Mouse (Mus musculus) kidney, adult 11 months (tissue): ENCODE data around the gene Lin7c.

Experiments used
- DNase-seq: peaks from one replicate; pipeline ENCODE4 v3.0.0; 2022

The Lin7c gene

DNA sequence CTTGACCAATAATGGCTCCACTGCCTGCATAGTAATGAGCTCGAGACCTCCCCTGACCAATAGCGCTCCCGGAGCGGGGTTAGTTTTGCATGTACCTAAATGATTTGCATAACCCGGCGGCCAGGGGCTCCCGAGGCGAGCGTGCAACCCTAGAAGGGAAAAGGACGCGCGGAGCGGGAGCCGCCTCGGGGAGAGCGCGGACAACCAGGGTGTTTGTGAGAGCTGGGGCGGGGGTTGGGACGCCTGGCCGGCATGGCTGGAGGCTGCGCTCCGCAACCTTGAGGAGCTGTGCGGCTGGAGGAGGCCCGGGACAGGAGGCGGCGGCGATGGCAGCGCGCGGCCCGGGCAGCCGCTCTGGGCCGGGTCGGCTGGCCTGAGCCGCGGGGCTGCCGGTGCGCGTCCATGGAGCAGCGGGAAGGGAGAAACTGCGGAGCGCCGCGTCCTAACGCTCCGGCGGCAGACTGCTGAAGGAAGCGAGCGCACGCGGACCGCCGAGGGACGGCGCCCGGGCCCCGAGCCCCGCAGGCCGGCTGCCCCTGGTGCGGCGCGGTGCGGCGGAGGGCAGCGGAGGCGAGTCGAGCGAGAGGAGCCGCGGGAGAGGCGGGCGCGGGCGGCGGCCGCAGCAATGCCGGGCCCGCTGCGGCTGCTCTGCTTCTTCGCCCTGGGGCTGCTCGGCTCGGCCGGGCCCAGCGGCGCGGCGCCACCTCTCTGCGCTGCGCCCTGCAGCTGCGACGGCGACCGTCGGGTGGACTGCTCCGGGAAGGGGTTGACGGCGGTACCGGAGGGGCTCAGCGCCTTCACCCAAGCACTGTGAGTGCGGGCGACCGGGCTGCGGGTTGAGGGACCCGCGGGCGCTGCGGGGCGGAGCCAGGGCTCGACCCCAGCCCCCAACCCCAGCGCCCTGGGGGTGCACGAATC lies 27.1 kb downstream of the Lin7c start, which contains the start of gene Lgr4:
Lgr4 (plus strand) TSS at position 152 of the 918 bp plus-strand sequence.
- peak; percentile 99 for DNase-seq

DNA sequence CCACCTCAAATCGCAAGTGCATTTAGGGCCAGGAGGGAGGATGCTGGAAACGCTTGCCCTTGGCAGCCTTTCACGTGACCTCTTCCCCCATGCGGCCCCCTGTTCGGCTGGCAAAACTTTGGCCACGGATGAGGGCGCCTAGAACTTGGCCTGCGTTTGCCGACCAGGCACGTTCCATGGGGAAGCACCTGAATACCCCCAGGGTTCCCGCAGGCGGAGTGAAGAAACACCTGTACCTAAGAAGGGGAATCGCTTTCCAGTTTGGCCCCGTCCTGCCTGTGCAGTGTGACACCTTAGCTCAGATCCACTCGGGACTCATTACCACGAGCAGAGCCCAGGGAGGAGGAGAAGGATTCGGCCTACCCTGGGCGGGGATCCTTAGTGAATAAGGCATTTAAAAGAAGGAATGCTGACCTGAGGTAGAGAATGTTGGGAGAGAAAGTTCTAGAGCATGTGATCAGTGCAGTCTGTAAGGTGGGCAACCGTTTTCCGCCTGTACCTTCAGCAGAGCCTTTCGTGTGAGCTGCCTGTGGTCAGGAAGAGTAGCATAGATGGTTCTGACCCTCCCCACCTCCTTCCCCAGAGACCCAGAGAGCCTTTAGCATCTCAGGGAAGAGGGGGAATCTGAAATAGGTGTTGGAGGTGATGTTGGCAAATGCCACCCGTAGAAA lies 28.1 kb downstream of the Lin7c start:
- peak; percentile 68 for DNase-seq

DNA sequence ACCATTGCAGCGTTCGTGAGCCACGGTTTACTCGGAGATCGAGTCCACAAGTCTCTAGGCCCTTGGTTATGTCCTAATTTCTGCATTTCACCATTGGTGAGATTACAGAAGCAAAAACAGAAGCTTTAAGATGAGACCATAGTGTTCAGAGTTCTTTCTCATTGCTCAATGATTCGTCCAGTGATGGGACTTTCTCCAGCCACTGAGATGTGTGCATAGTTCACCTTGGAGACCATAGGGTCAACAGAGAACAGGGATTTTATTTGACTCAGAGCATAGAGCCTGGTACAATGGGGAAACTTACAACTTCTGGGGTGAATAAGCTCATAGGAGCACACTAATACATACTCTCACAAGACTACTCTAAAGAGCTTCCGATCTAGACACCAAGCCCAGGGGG lies 29.8 kb downstream of the Lin7c start:
- no peak for DNase-seq

DNA sequence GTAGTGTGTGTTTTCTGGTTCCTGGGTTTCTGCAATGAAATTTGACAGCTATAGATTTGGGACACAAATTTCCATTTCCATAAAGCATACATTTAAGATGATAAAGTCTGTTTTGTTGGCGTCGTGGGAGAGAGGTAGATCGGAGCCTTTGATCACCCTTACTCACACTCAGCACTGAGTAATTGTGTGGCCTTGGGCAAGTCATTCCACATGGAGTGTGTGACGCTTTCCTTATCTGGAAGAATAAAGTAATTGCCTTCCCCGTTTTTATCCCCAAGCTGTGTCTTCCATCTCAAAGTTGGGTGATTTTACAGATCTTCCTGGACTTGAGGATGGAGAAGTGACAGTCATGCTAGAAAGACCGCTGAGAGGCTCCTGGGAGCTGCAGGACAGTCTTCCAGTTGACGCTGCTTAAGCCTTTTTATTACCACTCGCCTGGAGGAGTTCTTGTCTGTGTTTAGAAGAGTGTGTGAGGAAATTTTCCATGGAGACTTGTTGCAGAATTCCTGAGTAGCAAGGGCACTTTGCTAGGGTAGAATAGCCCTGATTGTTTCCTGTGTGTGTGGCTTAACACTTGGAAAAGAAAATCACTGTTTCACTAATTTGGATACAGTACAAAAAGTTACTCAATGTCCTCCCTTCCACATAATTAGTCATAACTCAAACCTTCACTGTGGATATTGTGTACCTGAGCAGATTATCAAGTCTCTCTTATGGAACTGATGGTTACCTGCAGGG lies 30.8 kb downstream of the Lin7c start:
- no peak for DNase-seq

DNA sequence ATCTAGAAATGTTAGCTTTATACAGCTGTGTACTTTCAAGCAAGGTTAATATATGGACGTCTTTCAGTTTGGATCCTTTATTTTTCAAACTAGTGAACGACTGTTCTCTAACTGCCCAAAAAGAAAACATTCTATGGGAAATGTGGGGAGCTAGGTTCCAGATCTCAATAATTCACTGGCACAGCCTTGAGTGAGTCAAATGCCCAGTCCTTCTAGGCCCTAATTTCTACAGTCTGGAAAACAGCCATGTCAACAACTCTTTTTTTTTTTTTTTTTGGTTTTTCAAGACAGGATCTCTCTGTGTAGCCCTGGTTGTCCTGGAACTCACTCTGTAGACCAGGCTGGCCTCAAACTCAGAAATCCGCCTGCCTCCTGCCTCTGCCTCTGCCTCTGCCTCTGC lies 31.7 kb downstream of the Lin7c start:
- DNase-seq = no peak

DNA sequence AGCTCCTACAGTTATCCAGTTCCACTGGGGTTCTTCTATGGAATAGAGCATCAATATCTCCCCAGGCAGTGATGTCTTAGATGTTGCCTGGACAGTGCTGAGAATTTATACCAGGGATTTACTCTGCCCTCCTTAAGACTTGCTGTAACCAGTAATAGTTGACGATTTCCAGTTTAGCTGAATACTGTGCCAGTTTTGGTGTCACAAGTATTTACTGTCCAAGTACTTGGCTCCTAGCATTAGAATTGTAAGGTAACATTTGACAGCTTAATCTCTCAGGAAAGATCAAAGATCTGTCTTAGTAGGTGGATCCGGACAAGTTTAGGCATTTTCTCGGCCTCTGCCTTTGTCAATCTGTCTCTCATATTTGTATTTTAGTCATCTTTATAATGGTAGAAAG lies 32.4 kb downstream of the Lin7c start:
- no peak for DNase-seq

DNA sequence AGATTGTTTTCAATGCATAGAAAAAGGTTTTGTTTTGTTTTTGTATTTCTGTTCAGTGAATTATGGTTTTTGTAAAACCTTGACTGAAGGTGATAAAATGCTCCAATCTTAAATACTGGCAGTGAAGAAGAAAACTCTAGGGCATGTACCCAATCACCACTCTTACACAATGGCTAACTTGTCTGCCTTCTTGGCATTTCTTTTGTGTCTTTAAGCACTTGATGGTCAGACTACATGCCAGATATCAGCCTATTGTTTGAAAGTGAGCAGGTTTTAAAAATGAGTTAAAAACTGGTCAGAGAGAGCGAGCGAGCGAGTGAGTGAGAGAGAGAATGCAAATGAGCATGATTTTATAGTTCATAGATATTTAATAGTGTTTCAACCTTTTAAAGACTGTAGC lies 33.3 kb downstream of the Lin7c start:
- DNase-seq = no peak

DNA sequence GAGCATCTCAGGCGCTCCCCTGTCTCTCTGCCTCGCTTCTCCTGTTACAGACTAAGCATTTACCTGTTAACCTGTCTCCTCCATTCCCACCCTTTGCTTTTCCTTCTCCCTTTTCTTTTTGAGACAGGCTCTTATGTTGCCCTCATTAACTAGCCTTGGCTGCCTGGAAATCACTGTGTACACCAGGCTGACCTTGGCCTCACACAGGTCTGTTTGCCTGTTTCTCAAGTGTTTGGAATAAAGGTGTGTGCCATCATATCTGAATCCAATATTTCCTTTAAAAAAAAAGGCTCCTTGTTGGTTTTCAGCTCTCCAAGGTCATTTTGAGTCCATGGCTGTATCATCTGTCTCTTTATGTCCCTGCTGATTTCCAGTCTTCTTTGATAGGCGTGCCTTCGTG lies 36.3 kb downstream of the Lin7c start:
- no peak for DNase-seq

DNA sequence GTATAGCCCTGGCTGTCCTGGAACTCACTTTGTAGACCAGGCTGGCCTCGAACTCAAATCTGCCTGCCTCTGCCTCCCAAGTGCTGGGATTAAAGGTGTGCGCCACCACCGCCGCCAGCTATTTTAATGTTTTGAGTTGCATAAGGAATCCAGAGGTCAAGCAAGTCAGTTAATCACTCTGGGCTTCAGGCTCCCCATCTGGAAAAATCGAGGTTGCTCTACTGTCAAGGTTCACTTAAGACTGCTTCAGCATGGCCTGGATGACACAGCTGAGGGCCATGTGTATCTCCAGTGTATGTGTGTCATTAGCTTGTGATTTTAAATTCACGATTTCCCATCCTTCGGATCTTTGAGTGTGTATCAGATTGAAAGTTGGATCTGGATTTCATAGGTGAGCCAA lies 36.8 kb downstream of the Lin7c start:
- DNase-seq = no peak

DNA sequence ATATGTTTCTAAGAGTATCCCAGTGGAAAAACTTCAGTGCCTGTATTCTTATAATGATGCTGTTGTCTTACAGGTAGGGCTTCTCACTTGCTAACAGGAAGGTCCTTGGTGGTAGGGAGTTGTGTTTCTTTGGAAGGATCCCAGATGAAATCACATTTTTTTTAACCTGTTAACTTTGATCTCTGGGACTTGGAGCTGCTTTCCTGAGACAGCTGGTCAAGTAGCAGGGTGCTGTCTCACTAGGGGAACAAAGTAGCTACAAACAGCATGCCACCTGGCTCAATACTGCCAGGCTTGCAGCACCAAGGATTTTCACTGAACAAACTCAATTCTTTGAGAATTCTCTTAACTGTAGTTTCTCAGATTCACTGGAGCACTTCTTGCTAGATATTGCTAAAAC lies 37.2 kb downstream of the Lin7c start:
- no peak for DNase-seq

DNA sequence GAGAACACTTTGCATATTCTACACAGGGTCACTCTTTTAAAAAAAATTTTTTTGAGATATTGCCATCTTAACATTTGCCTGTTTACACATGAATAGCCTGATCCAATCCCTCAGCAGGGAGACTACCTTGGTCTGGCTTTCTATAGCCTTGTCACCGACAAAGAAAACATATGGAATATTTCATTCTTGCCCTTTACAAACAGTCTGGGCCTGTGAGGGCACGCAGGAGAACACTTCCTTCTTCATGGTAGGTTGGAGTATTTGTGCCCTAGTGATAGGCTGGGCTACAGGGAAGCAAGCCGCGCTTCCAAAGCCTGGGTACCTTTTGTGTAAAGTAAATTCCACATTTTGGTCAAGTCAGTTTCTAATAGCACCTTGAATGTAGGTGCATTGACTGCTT lies 38.1 kb downstream of the Lin7c start:
- no peak for DNase-seq

DNA sequence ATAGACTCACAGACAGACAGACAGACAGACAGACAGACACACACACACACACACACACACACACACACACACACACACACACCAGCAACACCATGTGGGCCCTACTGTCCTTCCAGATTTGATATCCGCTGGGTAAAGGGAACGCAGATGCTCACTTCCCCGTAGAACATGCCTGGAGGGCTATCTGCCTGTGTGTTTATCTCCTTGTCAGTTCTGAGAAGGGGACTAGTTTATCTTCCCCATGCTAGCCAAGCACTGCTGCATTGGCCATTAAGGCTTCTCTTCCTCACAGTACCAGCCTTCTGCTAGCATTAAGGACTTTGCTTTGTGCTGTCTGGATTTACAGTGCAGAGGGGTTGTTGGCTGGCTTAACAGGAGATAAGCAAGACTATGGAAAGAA lies 38.6 kb downstream of the Lin7c start:
- DNase-seq = no peak

DNA sequence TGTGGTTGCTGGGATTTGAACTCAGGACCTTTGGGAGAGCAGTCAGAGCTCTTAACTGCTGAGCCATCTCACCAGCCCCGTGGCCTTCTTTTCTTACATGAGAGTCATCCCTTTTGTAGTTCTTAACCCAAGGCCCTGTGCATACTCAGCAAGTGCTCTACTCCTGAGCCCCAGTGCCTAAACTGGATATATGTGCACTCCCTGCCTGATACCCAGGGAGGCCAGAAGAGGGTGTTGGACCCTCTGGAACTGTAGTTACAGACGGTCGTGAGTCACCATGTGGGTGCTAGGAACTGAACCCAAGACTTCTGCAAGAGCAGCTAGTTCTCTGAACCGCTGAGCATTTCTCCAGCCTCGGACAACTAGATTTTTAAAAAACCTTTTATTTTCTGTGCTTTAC lies 39.7 kb downstream of the Lin7c start:
- no peak for DNase-seq

DNA sequence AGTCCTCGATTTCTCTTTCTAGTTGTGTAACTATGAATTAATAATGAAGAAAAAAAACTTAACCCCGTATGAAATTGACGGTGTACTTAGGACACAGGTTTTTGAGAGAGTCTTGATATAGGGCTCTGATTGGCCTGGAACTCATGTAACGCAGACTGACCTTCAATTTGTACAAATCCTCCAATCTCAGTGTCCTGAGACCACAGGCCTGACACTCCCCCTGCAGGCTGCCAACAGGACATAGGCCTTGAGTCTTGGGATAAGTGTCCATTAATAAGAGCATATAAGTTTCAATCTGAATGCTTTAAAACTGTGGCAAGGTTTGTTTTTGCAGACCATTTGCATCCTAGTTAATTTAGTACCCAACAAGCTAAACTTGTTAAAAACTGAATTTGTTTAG lies 40.1 kb downstream of the Lin7c start:
- DNase-seq = no peak

DNA sequence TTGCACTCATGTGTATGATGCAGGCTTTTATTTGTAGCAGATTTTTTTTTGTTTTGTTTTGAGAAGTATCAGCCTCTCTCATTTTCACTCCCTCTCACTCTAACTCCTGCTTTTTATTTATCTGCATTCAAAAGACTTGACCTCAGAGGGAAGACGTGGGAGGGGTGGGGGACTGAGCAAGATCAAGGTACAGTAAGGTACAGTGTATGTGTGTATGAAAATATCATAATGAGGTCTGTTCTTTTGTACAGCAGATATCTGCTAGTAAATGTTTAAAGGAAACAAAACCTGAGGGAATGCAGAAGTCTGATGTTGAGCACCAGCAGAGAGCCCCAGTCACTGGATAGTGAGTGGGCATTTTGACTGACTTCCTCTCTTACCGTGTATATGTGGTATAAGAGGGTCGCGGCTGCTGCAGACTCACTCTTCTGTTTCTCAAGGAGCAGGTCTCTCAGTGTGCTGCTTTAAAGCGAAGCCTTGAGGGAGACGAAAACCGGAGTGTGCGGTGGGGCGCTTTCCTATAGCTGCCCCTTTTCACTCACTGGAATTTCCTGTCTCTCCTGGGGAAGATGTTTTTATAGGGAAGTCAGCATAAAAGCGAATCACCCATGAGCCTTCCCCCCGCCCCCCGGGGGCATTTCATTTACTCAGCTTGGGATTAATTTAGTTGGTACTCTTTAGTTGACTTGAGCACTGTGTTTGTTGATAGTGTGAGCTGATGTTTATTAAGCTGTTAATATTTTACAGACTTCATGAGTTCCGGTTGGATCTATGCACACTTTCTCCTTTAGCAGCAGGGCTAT lies 41.5 kb downstream of the Lin7c start:
- DNase-seq = peak; percentile 67

DNA sequence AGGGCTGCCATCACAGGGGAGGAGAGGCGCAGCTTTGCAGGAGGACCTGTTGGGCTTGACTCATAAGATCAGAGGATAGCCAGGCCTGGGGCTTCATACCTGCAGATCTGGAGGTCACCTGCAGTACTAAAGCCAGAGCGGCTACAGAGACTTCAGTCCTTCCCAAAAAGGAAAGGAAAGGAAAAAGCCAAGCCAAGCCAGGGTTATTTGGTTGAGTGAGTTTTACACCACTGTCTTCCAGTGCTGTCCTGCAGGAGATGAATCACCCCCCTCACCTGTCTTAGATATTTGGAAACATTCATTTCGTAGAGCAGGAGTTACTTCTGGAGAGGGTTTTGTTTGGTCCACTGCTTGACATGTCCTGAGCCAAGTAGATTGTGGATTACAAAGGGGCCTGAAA lies 42.5 kb downstream of the Lin7c start:
- no peak for DNase-seq

DNA sequence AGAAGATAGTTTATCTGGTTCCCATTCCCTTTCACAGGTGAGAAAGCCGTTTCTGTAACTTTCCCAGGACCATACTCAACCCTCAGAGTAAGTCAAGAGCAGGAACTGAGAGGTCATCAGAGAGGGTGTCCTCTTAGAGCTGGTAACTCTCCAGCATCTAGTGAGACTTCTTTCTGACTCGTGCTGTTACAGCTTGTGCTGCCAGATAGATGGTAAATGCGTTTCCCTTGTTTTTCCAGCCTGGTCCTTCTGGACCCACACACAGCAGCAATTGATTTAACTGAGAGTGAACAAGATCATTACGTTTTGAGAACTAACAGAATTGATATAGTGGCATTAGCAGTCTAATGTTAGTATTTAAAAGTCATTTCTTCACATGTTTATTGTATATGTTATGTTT lies 43.4 kb downstream of the Lin7c start:
- no peak for DNase-seq

DNA sequence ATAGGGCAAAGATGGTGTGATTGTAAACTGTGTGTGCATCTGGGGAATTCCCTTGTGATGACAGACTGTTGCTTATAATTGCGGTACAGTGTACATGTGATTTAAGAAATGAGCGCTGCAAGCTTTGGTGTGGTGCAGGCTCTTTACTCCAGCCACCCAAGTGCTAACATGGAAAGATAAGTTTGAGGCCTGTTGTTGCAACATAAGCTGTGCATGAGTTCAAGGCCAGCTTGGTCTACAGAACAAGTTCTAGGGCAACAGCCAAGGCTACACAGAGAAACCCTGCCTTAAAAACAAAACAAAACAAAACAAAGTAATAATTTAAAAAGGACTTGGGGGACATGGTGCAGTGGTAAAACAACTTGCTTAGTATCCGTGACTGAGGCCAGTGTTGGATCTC lies 44.5 kb downstream of the Lin7c start:
- DNase-seq = no peak

DNA sequence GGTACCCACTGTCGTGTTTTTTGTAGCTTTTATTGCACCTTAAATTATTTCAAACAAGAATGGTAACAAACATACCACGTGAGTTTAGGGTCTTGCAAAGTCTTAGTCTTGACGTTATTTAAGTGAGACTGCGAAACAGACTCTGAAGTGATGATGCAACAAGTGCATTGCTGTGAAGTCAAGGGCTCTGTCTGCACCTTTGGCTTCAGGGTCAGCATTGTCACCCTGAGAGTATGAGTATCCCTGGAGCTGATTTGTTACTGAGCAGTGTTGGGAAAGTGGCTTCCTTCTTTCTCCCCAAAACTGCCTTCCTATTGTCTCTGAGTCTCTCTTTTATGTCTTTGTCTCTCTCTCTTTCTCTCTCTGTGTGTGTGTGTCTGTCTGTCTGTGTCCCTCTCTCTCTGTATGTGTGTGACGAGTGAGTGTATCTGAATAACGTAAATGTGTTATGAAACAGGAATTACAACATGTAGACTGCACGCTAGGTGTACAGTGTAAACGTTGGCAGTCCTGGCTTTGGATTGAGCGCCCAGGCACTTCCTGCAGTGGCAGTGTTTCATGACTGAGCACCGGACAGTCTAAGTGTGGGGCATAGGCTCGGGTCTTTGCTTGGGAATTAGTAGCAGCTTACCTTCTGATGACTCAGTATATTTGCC lies 45.2 kb downstream of the Lin7c start:
- DNase-seq = no peak

DNA sequence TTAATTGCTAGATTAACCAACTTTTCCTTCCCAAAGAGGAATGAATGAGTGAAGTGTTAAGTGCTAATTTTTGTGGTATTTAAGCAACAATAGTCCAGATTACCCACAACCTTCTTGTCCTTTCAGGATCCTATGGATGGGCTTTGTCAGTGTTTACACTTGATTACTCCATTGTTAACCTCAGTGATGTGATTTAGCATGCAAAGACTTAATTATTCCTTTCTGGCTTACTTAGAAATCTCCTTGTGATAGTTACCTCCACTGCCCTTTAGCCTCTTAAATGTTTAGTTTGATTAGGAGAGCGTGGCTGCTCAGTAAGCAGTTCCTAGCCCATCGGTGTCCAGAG lies 45.7 kb downstream of the Lin7c start:
- DNase-seq = no peak

DNA sequence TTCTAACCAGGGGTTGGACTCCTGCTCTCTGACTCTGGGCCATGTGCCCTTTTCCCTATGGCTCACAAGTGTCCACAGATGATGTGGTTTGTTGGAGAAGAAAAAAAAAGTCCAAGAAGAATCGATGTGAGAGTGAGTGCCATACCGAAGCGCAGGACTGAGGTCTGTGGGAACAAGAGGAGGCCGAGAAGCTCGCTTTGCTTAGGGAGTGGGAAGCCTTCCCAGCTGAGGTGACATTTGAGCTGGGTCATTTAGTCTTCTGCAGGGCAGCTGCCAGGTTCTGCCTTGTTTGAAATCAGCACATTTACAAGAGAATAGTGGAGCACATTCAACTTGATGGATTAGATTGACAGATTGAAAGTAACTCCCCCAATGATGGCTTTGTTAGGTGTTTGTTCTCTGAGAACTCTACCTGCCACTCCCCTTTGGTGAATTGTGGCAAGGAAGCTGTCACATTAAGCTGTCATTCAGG lies 51.4 kb downstream of the Lin7c start:
- DNase-seq = no peak
